Mouse (Mus musculus): ENCODE data around the gene Gm5127. TPM values are rescaled to one million over a fixed set of nuclear protein-coding genes. Genes with fewer than 3 reads are reported as not detected.

Gene Gm5127
- polyA plus RNA-seq, 1 experiment from 2014 or later, result 0.41 TPM

Small RNAs within 50 kb of the gene (microRNA-seq; reads per million reads assigned to microRNA genes)
- not detected for gene Gm22102

Other genes with a start within 250 kb of the Gm5127 start
- 0.17 and 0.39 TPM in 2 replicates for gene Fndc3c1, start 97.8 kb upstream of the Gm5127 start, polyA plus RNA-seq (2014; fragmentation: Nextera tagmentation; extraction: Ambion mirVana)
- gene Cysltr1, start 20.5 kb downstream of the Gm5127 start, polyA plus RNA-seq (2014; fragmentation: Nextera tagmentation; extraction: Ambion mirVana), result 0.46 and 0.54 TPM in 2 replicates

All from hindbrain, embryonic 14.5 days (tissue).